Mouse (Mus musculus) embryonic facial prominence, embryonic 14.5 days (tissue): Measurements from ENCODE around the gene Fblim1. TPM values are rescaled to one million over a fixed set of nuclear protein-coding genes. Genes with fewer than 3 reads are reported as not detected.
"Not testable (repeated sequence)": the region's sequence is repeated elsewhere in the genome, so short reads cannot be mapped to it uniquely, and the experiment has no call there.

Source experiments
- ATAC-seq: fragments of 200-750 bp; cut with Nextera tagmentation; 2 replicates; pipeline ENCODE4 v1.8.0; 2017; ENCODE audit warnings: low read depth, moderate number of reproducible peaks, moderate TSS enrichment
- DNase-seq: peaks from one replicate; pipeline ENCODE4 v3.0.0-alpha.2; 2015; ENCODE audit warnings: low spot score
- H3K27ac ChIP-seq: fragments of 300-500 bp; sonication (generic); replicated peaks from 2 replicates; pipeline ENCODE4 v1.5.1; 2014; ENCODE audit warnings: low read depth, mild to moderate bottlenecking, low read length, moderate library complexity
- H3K27me3 ChIP-seq: fragments of 300-500 bp; sonication (generic); replicated peaks from 2 replicates; pipeline ENCODE4 v1.6.1; 2014; ENCODE audit warnings: low read length; ENCODE audit not compliant: control insufficient read depth, insufficient read depth
- H3K36me3 ChIP-seq: fragments of 300-500 bp; sonication (generic); 2 replicates; pipeline ENCODE4 v1.6.1; 2014; ENCODE audit warnings: low read length, mixed read lengths; ENCODE audit not compliant: control insufficient read depth, insufficient read depth
- H3K4me1 ChIP-seq: fragments of 300-500 bp; sonication (generic); 2 replicates; pipeline ENCODE4 v1.6.1; 2014; ENCODE audit warnings: antibody characterized with exemption, low read length; ENCODE audit not compliant: control insufficient read depth, insufficient read depth
- H3K4me2 ChIP-seq: fragments of 300-500 bp; sonication (generic); 2 replicates; pipeline ENCODE4 v1.6.1; 2014; ENCODE audit warnings: low read depth, mild to moderate bottlenecking, low read length, moderate library complexity, mixed read lengths
- H3K4me3 ChIP-seq: fragments of 300-500 bp; sonication (generic); 2 replicates; pipeline ENCODE4 v1.5.1; 2014; ENCODE audit warnings: low read depth, mild to moderate bottlenecking, low read length
- H3K9ac ChIP-seq: fragments of 300-500 bp; sonication (generic); 2 replicates; pipeline ENCODE4 v1.6.1; 2014; ENCODE audit warnings: low read depth, mild to moderate bottlenecking, low read length, moderate library complexity, mixed read lengths
- H3K9me3 ChIP-seq: fragments of 300-500 bp; sonication (generic); 2 replicates; pipeline ENCODE4 v1.6.1; 2016; ENCODE audit warnings: low read length; ENCODE audit not compliant: control insufficient read depth
- WGBS: fragments of 180-500 bp; shearing (Covaris S2); extraction: QIAGEN DNeasy Blood & Tissue Kit; methylation state at CpG from one replicate; pipeline ENCODE4 v1.1.7; 2014; 5-methylcytosine and 5-hydroxymethylcytosine counted together
- polyA plus RNA-seq: library from polyadenylated mRNA; unstranded; fragments of >200 nt; fragmentation: Nextera tagmentation; extraction: Ambion mirVana; gene quantifications from 2 replicates; pipeline ENCODE4 v1.2.1, GENCODE M21; 2014

Fblim1 gene
- polyA plus RNA-seq, 1 experiment from 2014 or later = 22.8 TPM

DNA sequence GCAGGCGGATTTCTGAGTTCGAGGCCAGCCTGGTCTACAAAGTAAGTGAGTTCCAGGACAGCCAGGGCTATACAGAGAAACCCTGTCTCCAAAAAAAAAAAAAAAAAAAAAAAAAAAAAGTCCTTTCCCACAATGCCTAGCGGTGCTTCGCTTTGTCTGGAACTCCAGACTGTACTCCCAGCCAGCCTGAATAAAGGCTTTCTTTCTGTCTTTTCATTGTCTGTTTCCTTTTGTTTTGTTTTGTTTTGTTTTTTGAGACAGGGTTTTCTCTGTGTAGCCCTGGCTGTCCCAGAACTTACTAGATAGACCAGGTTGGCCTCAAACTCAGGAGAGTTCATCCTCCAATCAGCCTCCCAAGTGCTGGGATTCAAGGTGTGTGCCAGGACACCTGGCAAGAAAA lies 41.7 kb downstream of the Fblim1 start:
- Histone ChIP-seq H3K4me1 (no peaks in the 10 kb centered on the region), H3K9me3 (no peaks in the 10 kb centered on the region), H3K9ac (no peak overlapping the region), H3K27ac (no peak overlapping the region), H3K27me3 (no peaks in the 10 kb centered on the region), H3K4me3 (no peak overlapping the region), H3K36me3 (no peaks in the 10 kb centered on the region), H3K4me2 (no peak overlapping the region)
- 94% methylated on average over 4 of the region's 4 CpGs for WGBS
- ATAC-seq = no peak
- DNase-seq = no peak

DNA sequence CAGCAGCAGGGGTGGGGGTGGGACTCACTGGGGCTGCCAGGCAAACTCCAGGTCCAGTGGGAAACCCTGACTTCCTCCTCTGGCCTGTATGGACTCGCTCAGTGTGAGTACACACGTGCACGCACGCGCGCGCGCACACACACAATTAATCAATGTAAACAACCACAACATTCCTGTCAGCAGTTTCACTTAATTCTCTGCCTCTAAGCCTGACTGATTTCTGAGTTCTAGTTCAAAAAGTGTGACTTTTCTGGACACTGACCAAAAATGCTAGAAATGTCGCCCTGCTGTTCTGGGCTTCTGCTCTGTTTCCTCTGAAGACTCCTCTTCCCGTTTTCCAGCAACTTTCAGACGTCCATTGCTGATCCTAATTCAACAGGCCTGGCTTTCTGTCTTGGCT lies 43.6 kb downstream of the Fblim1 start:
- DNase-seq (no peak), ATAC-seq (no peak)
- Histone ChIP-seq H3K4me3 (no peak overlapping the region), H3K4me1 (peaks cover 8% of the 10 kb centered on the region; the same call in 1 of the 2 replicates), H3K4me2 (no peak overlapping the region), H3K9me3 (no peaks in the 10 kb centered on the region), H3K27me3 (no peaks in the 10 kb centered on the region), H3K9ac (no peak overlapping the region), H3K36me3 (no peaks in the 10 kb centered on the region), H3K27ac (no peak overlapping the region; the same call in 1 of the 2 replicates)
- 70% methylated on average over 11 of the region's 11 CpGs for WGBS

GRCm38 (mm10) chr4:141561331-141561919 lies 44.5 kb downstream of the Fblim1 start:
- H3K27me3 ChIP-seq, H3K4me2 ChIP-seq, H3K4me3 ChIP-seq, H3K36me3 ChIP-seq, ATAC-seq, H3K9me3 ChIP-seq, H3K9ac ChIP-seq, DNase-seq, H3K27ac ChIP-seq, H3K4me1 ChIP-seq: not testable (repeated sequence)
- 77% methylated on average over 5 of the region's 5 CpGs for WGBS

DNA sequence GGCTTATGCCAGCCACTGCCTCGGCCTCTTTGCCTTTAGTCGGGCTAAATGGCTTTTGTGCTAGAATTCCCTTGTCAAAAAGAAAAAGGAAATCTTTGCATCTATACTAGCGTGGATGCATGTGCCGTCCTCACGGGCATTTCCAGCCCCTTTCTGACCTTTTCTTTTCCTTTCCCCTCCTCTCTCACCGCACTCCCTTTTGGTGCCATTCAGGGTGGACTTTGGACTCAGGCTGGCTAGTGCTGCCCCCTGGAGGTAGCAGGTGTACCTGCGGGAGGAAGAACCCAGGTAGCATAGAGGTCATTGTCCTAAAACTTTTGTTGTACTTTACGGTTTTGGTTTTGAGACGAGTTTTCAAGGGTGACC lies 46.0 kb downstream of the Fblim1 start:
- ATAC-seq = peak; percentile 56
- 3% methylated on average over 9 of the region's 9 CpGs for WGBS

DNA sequence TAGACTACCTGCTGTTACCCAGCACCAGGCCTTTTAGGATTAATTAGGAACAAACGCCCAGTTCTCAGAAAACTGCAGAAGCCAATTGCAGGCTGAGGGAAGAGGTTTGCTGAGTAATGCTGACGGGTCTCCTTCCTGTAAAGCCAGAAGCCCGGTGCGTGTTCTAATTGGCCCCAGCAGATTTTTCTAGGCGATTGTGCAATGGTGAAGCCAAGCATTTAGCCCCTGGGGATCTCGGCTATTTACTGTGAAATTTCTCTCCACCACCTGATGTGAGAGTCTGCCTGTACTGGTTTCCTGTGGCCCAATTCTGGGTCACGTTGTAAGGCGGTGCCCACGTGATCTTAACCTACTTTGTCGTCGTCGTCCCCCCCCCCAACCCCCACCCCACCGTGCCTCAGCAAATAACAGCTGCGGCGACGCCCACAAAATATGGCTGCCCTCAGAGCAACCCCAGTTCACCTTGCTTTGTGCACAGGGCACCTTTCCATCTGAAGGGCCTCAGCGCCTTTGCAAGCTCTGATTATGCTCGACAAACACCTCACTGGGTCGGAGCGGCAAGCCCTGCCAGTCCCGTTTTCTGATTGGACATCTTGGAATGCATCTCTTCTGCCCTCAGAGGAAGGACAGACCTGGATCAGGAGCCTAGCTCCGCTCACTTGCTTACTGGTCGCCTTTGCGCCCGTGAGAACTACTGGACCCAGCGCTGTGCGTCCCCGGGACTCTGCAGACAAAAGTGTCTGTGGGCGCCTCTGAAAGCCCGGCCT lies 46.6 kb downstream of the Fblim1 start:
- peak overlapping the region; percentile 75 for H3K27ac ChIP-seq
- no peaks in the 10 kb centered on the region for H3K36me3 ChIP-seq
- H3K9ac ChIP-seq = peak overlapping the region; percentile 59
- ATAC-seq (peak; percentile 77), DNase-seq (peak; percentile 94)
- H3K9me3 ChIP-seq = no peaks in the 10 kb centered on the region
- peaks cover 8% of the 10 kb centered on the region; the same call in 1 of the 2 replicates for H3K4me1 ChIP-seq
- H3K4me2 ChIP-seq = peak overlapping the region; percentile 93
- under 1% methylated on average over 30 of the region's 30 CpGs for WGBS
- H3K4me3 ChIP-seq = peak overlapping the region; percentile 43
- no peaks in the 10 kb centered on the region for H3K27me3 ChIP-seq

More for the DNA sequence above, 46.0 kb downstream of the Fblim1 start:
- no peaks in the 10 kb centered on the region for H3K9me3 ChIP-seq
- peaks cover 8% of the 10 kb centered on the region; the same call in 1 of the 2 replicates for H3K4me1 ChIP-seq
- H3K4me2 ChIP-seq = peak overlapping the region; percentile 93
- H3K36me3 ChIP-seq = no peaks in the 10 kb centered on the region
- H3K27me3 ChIP-seq = no peaks in the 10 kb centered on the region
- H3K9ac ChIP-seq = peak overlapping the region; percentile 59
- peak; percentile 86 for DNase-seq
- peak overlapping the region; percentile 43 for H3K4me3 ChIP-seq
- peak overlapping the region; percentile 75 for H3K27ac ChIP-seq

- Histone ChIP-seq H3K4me3 (peak overlapping the region; percentile 43), H3K4me2 (peak overlapping the region; percentile 93), H3K36me3 (no peaks in the 10 kb centered on the region), H3K27me3 (no peaks in the 10 kb centered on the region), H3K9me3 (no peaks in the 10 kb centered on the region), H3K27ac (peak overlapping the region; percentile 75; the same call in 1 of the 2 replicates), H3K9ac (peak overlapping the region; percentile 59), H3K4me1 (peaks cover 8% of the 10 kb centered on the region; the same call in 1 of the 2 replicates)
- ATAC-seq (no peak; the same call in 1 of the 2 replicates), DNase-seq (no peak)
- 3% methylated on average over 12 of the region's 16 CpGs for WGBS
Observed at GRCm38 (mm10) chr4:141558658-141559057, 47.2 kb downstream of the Fblim1 start.

DNA sequence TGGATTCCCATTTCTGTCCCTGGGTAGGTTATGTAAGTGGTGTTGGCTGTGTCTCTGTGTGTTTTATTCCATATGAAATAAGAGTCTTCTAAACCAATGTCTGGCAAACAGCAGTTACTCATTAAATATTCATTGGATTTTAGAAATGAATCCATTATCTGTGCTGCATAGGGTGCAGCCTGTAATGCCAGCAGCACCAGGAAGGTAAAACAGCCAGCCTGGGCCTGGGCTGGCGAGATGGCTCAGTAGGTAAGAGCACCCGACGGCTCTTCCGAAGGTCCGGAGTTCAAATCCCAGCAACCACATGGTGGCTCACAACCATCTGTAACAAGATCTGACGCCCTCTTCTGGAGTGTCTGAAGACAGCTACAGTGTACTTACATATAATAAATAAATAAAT lies 49.7 kb downstream of the Fblim1 start:
- H3K4me3 ChIP-seq, H3K27me3 ChIP-seq, H3K36me3 ChIP-seq, H3K9me3 ChIP-seq, H3K9ac ChIP-seq, H3K4me2 ChIP-seq, H3K27ac ChIP-seq, DNase-seq, ATAC-seq: not testable (repeated sequence)
- 70% methylated on average over 6 of the region's 6 CpGs for WGBS
- peaks cover 10% of the 10 kb centered on the region for H3K4me1 ChIP-seq

DNA sequence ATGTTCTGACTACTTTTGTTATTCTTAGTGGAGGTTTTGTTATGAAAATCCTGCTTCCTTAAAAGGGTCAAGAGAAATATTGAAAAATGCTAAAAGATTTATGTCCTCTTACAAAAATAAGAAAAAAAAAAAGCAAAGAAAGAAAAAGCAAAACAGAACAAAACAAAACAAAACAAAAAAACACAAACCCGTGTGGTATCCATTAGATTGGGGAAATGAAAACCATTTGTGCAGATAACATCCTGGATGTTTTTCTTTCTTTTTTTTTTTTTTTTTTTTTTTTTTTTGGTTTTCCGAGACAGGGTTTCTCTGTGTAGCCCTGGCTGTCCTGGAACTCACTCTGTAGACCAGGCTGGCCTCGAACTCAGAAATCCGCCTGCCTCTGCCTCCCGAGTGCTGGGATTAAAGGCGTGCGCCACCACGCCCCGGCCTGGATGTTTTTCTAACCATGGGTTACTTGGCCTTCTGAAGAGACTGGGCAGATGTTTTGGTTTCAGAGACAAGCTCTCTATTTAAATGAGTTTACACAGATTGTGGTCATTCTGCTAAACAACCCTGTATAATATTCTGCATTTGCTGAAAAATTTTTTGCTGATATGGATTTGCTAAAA lies 51.5 kb downstream of the Fblim1 start:
- not testable (repeated sequence) for H3K9me3 ChIP-seq, H3K4me3 ChIP-seq, H3K36me3 ChIP-seq, H3K27me3 ChIP-seq, DNase-seq, ATAC-seq, H3K27ac ChIP-seq, H3K9ac ChIP-seq, H3K4me2 ChIP-seq
- WGBS = 83% methylated on average over 8 of the region's 9 CpGs
- H3K4me1 ChIP-seq = peaks cover 10% of the 10 kb centered on the region
